Mouse (Mus musculus): ENCODE results near the gene Rpp21. TPM values are rescaled to one million over a fixed set of nuclear protein-coding genes. Genes with fewer than 3 reads are reported as not detected.
A peak's percentile ranks its signal among the peaks of the same experiment; 100 is the strongest.

The Rpp21 gene
- 80.7 and 83.2 TPM in 2 replicates for polyA plus RNA-seq (2014; fragmentation: Nextera tagmentation; extraction: Ambion mirVana)

DNA sequence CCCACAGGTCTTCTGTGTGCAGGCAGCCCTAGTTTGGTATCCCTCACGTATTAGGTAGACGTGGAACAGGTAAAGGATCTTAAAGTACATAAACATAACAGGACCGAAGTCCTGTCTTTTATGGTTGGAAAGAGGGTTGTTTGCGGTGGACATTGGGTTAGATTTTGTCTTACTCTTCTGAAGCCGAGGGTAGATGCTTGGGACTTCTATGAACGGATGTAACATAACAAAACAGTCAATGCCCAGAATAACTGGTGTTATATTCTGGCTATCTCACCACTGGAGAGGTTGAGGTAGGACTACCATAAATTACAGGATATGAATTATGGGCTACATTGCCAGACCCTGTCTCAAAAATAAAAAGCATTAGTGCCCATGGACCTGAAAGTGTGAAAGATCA, at the start of gene Rpp21:
Gene Rpp21, minus strand, starts transcription at position 101 of the 400 bp plus-strand sequence.
- H3K4me3 ChIP-seq (ENCODE audit: low read depth, low read length) = peak within 1 kb of the TSS; percentile 63
- ATAC-seq (ENCODE audit: low FRiP score) = no peak
- H3K4me2 ChIP-seq = peak within 1 kb of the TSS; percentile 46
- peaks cover 15% of the 10 kb centered on the region; the same call in 1 of the 2 replicates for H3K36me3 ChIP-seq (ENCODE audit: control insufficient read depth, insufficient read depth, low read length)
- 52% methylated on average over 6 of the region's 6 CpGs for WGBS
- peaks cover 4% of the 10 kb centered on the region; the same call in 1 of the 2 replicates for H3K4me1 ChIP-seq (ENCODE audit: control insufficient read depth, insufficient read depth, low read length)
- peak within 1 kb of the TSS; percentile 88 for H3K9ac ChIP-seq (ENCODE audit: low read length)
- no peaks in the 10 kb centered on the region for H3K9me3 ChIP-seq (ENCODE audit: control insufficient read depth, low read length)
- 0 out of 2 replicates have a peak within 1 kb of the TSS, but pooled peaks have one; percentile 36 for H3K27ac ChIP-seq (ENCODE audit: low read depth, low read length)
- no peak for DNase-seq (ENCODE audit: low spot score, missing footprints)
- H3K27me3 ChIP-seq (ENCODE audit: control insufficient read depth, insufficient read depth, low read length) = no peaks in the 10 kb centered on the region

GRCm38 (mm10) chr17:36286390-36286789, 28.5 kb upstream of the Rpp21 start, which contains the start of gene H2-M10.2:
Gene H2-M10.2, minus strand, starts transcription at chr17:36286490.
- Histone ChIP-seq H3K4me1 (ENCODE audit: control insufficient read depth, insufficient read depth, low read length) (no peaks in the 10 kb centered on the region), H3K9me3 (ENCODE audit: control insufficient read depth, low read length) (no peaks in the 10 kb centered on the region), H3K4me3 (ENCODE audit: low read depth, low read length) (no peak within 1 kb of the TSS), H3K9ac (ENCODE audit: low read length) (no peak within 1 kb of the TSS), H3K27me3 (ENCODE audit: control insufficient read depth, insufficient read depth, low read length) (no peaks in the 10 kb centered on the region), H3K36me3 (ENCODE audit: control insufficient read depth, insufficient read depth, low read length) (peaks cover 7% of the 10 kb centered on the region; the same call in 1 of the 2 replicates), H3K27ac (ENCODE audit: low read depth, low read length) (no peak within 1 kb of the TSS), H3K4me2 (no peak within 1 kb of the TSS)
- 94% methylated on average over 2 of the region's 2 CpGs for WGBS
- DNase-seq (ENCODE audit: low spot score, missing footprints) (peak; percentile 47), ATAC-seq (ENCODE audit: low FRiP score) (no peak)

- peak; percentile 69 for DNase-seq (ENCODE audit: low spot score, missing footprints)
- Histone ChIP-seq H3K9ac (ENCODE audit: low read length) (no peak overlapping the region), H3K4me1 (ENCODE audit: control insufficient read depth, insufficient read depth, low read length) (no peaks in the 10 kb centered on the region), H3K27me3 (ENCODE audit: control insufficient read depth, insufficient read depth, low read length) (no peaks in the 10 kb centered on the region), H3K27ac (ENCODE audit: low read depth, low read length) (no peak overlapping the region), H3K4me3 (ENCODE audit: low read depth, low read length) (no peak overlapping the region), H3K4me2 (no peak overlapping the region), H3K36me3 (ENCODE audit: control insufficient read depth, insufficient read depth, low read length) (peaks cover 16% of the 10 kb centered on the region), H3K9me3 (ENCODE audit: control insufficient read depth, low read length) (no peaks in the 10 kb centered on the region)
- no peak for ATAC-seq (ENCODE audit: low FRiP score)
- 91% methylated on average over 4 of the region's 4 CpGs for WGBS
These were observed 23.8 kb upstream of the Rpp21 start for GRCm38 (mm10) chr17:36281521-36282245.

DNA sequence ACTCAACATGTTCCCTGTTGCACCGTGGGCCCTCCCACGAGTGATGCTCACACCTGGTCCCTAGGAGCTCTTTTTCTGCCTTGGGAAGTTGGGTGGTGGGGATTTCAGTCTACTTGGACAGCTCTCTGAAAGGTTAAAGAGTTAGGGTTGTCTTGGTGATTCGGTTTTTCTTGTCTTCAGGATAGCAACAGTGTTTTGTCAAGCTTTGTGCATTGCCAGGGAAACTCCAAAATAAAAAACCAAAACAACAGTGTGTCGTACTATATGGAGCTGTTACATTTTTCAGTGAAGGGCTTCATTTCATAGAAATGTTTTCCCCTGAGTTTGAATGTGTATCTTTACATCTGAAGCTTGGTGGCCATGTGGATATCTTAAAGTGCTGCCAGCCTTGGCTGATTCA, 16.9 kb upstream of the Rpp21 start:
- ATAC-seq (ENCODE audit: low FRiP score) (no peak), DNase-seq (ENCODE audit: low spot score, missing footprints) (peak; percentile 57)
- H3K4me2 ChIP-seq = no peak overlapping the region
- H3K36me3 ChIP-seq (ENCODE audit: control insufficient read depth, insufficient read depth, low read length) = peaks cover 4% of the 10 kb centered on the region
- no peak overlapping the region for H3K9ac ChIP-seq (ENCODE audit: low read length)
- no peaks in the 10 kb centered on the region for H3K27me3 ChIP-seq (ENCODE audit: control insufficient read depth, insufficient read depth, low read length)
- WGBS = 94% methylated on average over 4 of the region's 4 CpGs
- H3K9me3 ChIP-seq (ENCODE audit: control insufficient read depth, low read length) = no peaks in the 10 kb centered on the region
- peaks cover 16% of the 10 kb centered on the region for H3K4me1 ChIP-seq (ENCODE audit: control insufficient read depth, insufficient read depth, low read length)
- no peak overlapping the region for H3K4me3 ChIP-seq (ENCODE audit: low read depth, low read length)
- no peak overlapping the region for H3K27ac ChIP-seq (ENCODE audit: low read depth, low read length)

- H3K9me3 ChIP-seq (ENCODE audit: control insufficient read depth, low read length) = no peaks in the 10 kb centered on the region
- DNase-seq (ENCODE audit: low spot score, missing footprints) (peak; percentile 26), ATAC-seq (ENCODE audit: low FRiP score) (no peak)
- no peak overlapping the region for H3K27ac ChIP-seq (ENCODE audit: low read depth, low read length)
- no peak overlapping the region for H3K4me2 ChIP-seq
- H3K36me3 ChIP-seq (ENCODE audit: control insufficient read depth, insufficient read depth, low read length) = peaks cover 4% of the 10 kb centered on the region
- no peaks in the 10 kb centered on the region for H3K27me3 ChIP-seq (ENCODE audit: control insufficient read depth, insufficient read depth, low read length)
- no peak overlapping the region for H3K4me3 ChIP-seq (ENCODE audit: low read depth, low read length)
- H3K9ac ChIP-seq (ENCODE audit: low read length) = no peak overlapping the region
- peaks cover 16% of the 10 kb centered on the region for H3K4me1 ChIP-seq (ENCODE audit: control insufficient read depth, insufficient read depth, low read length)
- WGBS = 97% methylated on average over 4 of the region's 4 CpGs
These were observed 15.9 kb upstream of the Rpp21 start for GRCm38 (mm10) chr17:36273796-36274195.

DNA sequence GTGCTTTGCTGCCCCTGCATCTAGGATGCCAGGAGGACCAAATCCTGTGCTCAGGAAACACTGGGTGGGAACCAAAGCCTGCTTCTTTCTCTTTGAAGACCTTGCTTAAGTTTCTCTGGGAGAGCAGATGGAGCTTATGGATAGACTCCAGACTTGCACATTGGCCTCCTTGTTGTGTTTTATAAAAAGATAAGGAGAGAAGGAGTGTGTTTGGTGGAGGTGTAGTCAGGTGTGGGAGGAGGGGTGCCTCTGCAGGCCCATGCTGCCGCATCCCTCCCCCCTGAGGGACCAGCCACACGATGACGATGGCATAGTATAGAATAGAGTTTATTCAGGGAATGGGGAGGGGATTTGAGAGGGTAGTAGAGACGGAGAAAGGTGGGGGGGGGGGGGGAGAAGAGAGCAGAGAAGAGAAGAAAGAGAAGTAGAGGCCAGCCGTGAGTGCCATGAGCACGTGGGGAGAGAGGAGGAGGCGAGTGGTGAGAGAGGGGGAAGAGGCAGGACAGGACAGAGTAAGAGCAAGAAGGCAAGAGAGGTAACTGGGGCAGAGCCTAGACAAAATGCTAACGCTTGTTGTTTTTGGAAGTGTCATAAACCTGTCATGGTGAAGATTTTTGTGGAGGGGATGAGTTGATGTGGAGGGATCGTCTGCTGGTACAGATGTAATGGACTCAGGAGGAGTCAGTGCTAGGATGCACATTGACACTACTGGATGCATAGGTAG, 14.9 kb upstream of the Rpp21 start:
- ATAC-seq (ENCODE audit: low FRiP score) (no peak), DNase-seq (ENCODE audit: low spot score, missing footprints) (no peak)
- H3K4me3 ChIP-seq (ENCODE audit: low read depth, low read length) = peak overlapping the region; percentile 91
- 88% methylated on average over 9 of the region's 9 CpGs for WGBS
- H3K4me2 ChIP-seq = peak overlapping the region; percentile 91
- H3K27ac ChIP-seq (ENCODE audit: low read depth, low read length) = no peak overlapping the region
- peaks cover 16% of the 10 kb centered on the region for H3K4me1 ChIP-seq (ENCODE audit: control insufficient read depth, insufficient read depth, low read length)
- peaks cover 4% of the 10 kb centered on the region for H3K36me3 ChIP-seq (ENCODE audit: control insufficient read depth, insufficient read depth, low read length)
- H3K9ac ChIP-seq (ENCODE audit: low read length) = peak overlapping the region; percentile 79; the same call in 1 of the 2 replicates
- no peaks in the 10 kb centered on the region for H3K9me3 ChIP-seq (ENCODE audit: control insufficient read depth, low read length)
- H3K27me3 ChIP-seq (ENCODE audit: control insufficient read depth, insufficient read depth, low read length) = no peaks in the 10 kb centered on the region

GRCm38 (mm10) chr17:36271586-36272256, 13.9 kb upstream of the Rpp21 start, which contains the start of gene Trim39:
Gene Trim39, minus strand, starts transcription at chr17:36272247.
- peak within 1 kb of the TSS; percentile 91 for H3K4me2 ChIP-seq
- peaks cover 5% of the 10 kb centered on the region for H3K36me3 ChIP-seq (ENCODE audit: control insufficient read depth, insufficient read depth, low read length)
- WGBS = 1% methylated on average over 43 of the region's 43 CpGs

DNA sequence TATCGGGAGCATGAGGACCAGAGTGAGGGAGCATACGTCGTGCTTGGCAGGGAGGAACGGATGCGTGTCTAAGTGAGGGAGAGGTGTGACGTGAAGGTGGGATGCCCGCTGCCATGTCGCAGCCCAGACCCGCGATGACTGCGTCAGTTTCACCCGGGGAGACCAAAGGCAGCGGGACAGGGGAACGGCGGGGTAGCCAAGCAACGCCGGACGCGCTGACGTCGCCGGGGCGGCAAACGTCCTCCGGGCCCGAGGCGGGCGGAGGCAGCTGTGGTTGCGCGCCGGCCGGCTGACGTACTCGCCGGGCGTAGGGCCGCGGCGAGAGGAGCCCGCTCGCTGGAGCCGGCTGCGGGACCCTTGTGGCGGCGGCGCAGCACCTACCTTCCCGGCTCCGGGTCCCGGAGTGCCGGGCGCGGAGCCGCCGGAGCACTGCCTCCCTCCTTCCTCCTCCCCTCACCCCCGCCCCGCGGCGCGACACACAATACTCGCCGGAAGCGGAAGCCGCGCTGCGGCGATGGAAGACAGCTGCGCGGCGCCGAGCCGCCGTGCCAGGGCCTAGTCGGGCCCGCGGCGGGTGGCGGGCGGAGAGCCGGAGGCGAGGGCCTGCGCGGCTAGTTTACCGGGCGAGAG, 13.2 kb upstream of the Rpp21 start:
- DNase-seq (ENCODE audit: low spot score, missing footprints) (no peak), ATAC-seq (ENCODE audit: low FRiP score) (peak; percentile 93)
- Histone ChIP-seq H3K36me3 (ENCODE audit: control insufficient read depth, insufficient read depth, low read length) (peaks cover 3% of the 10 kb centered on the region; the same call in 1 of the 2 replicates), H3K4me3 (ENCODE audit: low read depth, low read length) (peak overlapping the region; percentile 91), H3K4me1 (ENCODE audit: control insufficient read depth, insufficient read depth, low read length) (peaks cover 16% of the 10 kb centered on the region), H3K27me3 (ENCODE audit: control insufficient read depth, insufficient read depth, low read length) (no peaks in the 10 kb centered on the region), H3K9me3 (ENCODE audit: control insufficient read depth, low read length) (no peaks in the 10 kb centered on the region), H3K9ac (ENCODE audit: low read length) (peak overlapping the region; percentile 79), H3K4me2 (peak overlapping the region; percentile 91), H3K27ac (ENCODE audit: low read depth, low read length) (peak overlapping the region; percentile 81)
- WGBS = under 1% methylated on average over 68 of the region's 84 CpGs

More at GRCm38 (mm10) chr17:36271586-36272256, 13.9 kb upstream of the Rpp21 start, which contains the start of gene Trim39:
- Histone ChIP-seq H3K4me1 (ENCODE audit: control insufficient read depth, insufficient read depth, low read length) (peaks cover 16% of the 10 kb centered on the region), H3K9ac (ENCODE audit: low read length) (peak within 1 kb of the TSS; percentile 79), H3K27me3 (ENCODE audit: control insufficient read depth, insufficient read depth, low read length) (no peaks in the 10 kb centered on the region), H3K27ac (ENCODE audit: low read depth, low read length) (peak within 1 kb of the TSS; percentile 81), H3K4me3 (ENCODE audit: low read depth, low read length) (peak within 1 kb of the TSS; percentile 91), H3K9me3 (ENCODE audit: control insufficient read depth, low read length) (no peaks in the 10 kb centered on the region)
- peak; percentile 99 for DNase-seq (ENCODE audit: low spot score, missing footprints)
- ATAC-seq (ENCODE audit: low FRiP score) = peak; percentile 86
